Mouse (Mus musculus) bone marrow, adult 2 months (tissue): Measurements from ENCODE around the gene Slpi.

Experiments used
- CTCF ChIP-seq: fragments of 200-500 bp; IDR thresholded peaks from 2 replicates; pipeline ENCODE4 v1.5.1; 2011; ENCODE audit warnings: low read length, control low read depth; ENCODE audit not compliant: control insufficient read depth, insufficient read depth
- POLR2A ChIP-seq: fragments of 200-500 bp; IDR thresholded peaks from 2 replicates; pipeline ENCODE4 v1.6.1; 2011; ENCODE audit warnings: low read depth, mild to moderate bottlenecking, control low read depth, low read length, borderline replicate concordance; ENCODE audit not compliant: control insufficient read depth

DNA sequence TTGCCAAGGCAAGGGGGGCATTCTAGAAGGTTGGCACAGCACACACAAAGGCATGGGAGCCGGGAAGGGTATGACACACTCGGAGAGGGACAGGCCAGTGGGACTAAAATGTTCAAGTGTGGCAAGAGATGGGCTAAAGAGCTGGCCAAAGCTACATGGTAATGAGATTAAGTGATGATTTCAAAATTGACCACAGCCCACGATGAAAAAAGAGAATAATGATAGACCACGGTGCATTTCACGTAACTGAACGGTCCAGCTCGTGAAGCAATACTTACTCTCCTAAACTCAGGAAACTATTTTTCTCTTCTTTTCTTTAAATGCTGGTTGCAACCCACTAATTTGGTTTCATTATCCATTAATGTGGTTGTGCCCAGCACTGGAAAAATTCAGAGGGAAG, 7.2 kb upstream of the Slpi start:
- TF ChIP-seq CTCF (no peak), POLR2A (no peak)
